Mouse (Mus musculus): ENCODE data around the gene Lrba.

The Lrba gene

GRCm38 (mm10) chr3:86559635-86560034, 335.2 kb downstream of the Lrba start:
- DNase-seq (ENCODE audit: low spot score) = peak; percentile 83

DNA sequence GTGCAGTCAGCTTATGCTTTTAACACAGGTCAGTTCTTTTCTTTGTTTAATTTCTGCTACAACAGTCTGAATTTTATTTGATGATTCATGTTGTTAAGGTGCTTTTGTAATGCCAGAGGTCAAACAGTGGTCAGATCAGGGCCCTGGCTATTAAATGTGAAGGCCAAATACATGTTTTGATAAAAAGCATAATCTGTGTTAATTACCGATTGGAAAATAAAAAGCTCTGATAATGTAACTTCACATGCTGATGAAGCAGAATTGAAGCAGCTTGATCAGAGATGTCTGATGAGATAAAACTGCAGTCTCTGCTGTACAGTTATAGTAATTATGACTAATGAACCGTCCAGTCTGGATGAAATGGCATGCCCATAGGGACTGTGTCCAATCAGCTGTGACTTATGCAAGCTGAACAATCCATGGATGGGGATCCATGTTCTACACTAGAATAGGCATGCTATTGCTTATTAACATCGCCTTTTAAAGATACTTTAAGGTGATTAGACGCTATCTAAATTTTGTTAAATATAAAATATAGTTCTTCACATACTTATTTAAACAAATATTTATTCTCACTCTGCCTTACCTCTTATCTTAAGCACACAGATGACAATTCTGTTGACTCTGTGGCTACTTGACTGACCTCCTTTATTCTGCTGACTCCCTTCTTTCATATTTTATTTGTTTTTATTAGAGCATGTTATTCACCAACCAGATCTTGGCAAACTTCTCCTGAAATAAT, 336.0 kb downstream of the Lrba start:
- DNase-seq (ENCODE audit: low spot score) = peak; percentile 85

- no peak for DNase-seq (ENCODE audit: low spot score)
Observed at GRCm38 (mm10) chr3:86561023-86561344, 336.5 kb downstream of the Lrba start.

- no peak for DNase-seq (ENCODE audit: low spot score)
Observed at GRCm38 (mm10) chr3:86561396-86561795, 336.9 kb downstream of the Lrba start.

- DNase-seq (ENCODE audit: low spot score) = no peak
Observed at GRCm38 (mm10) chr3:86567312-86567711, 342.8 kb downstream of the Lrba start.

GRCm38 (mm10) chr3:86571518-86571917, 347.0 kb downstream of the Lrba start:
- peak; percentile 53 for DNase-seq (ENCODE audit: low spot score)

- DNase-seq (ENCODE audit: low spot score) = peak; percentile 44
Observed at GRCm38 (mm10) chr3:86572519-86573244, 348.2 kb downstream of the Lrba start.

DNA sequence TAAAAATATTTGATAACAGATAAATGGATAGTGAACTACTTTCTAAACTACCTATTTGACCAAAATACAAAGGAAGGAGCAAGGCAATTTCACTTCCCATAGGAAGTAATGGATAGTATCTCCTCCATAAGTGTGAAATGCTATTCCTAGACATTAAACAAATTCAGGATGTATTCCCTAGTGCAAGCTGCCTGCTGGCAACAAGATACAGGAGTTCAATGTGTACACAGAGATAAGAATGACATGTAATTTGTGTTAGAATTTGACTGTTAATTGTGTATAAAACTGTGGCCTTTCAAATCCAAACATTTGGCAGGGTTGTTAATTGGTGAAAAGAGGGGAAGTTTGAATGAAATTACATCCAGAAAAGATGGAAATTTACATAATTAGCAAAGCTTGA, 350.8 kb downstream of the Lrba start:
- no peak for DNase-seq (ENCODE audit: low spot score)

DNA sequence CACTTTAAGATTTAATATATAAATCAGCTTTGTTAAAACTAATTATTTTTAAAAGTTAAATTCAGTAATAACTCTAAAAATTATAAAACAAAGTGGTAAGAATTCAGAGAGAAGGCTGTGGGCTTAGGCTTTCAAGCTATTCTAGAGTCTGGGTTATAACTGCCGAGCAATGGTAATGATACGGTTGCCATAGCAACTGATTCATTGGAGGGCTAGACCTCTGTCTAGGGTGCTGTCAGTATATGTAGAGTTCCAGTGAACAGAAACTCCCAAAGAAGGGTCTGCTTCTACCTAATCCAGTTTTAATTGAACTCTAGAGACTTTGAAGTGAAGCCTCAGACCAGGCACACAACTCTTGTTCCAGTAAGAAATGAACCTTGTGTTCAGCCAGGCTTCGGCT, 377.8 kb downstream of the Lrba start:
- peak; percentile 78 for DNase-seq (ENCODE audit: low spot score)

DNA sequence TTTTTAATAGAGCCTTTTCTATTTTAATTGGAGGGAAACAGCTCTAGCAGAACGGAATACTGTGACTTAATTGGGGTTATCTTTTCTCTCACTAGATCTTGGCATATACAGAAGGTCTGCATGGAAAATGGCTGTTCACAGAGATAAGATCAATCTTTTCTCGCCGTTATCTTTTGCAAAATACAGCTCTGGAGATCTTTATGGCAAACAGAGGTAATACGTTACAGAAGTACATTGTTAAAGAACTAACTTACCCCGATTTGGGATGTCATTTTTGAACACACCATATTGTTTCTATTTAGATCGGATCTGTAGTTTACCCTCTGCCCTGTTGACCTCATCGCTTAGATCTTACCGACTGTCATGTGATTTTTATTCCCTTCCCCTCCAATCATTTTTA, 381.3 kb downstream of the Lrba start:
- DNase-seq (ENCODE audit: low spot score) = no peak

DNA sequence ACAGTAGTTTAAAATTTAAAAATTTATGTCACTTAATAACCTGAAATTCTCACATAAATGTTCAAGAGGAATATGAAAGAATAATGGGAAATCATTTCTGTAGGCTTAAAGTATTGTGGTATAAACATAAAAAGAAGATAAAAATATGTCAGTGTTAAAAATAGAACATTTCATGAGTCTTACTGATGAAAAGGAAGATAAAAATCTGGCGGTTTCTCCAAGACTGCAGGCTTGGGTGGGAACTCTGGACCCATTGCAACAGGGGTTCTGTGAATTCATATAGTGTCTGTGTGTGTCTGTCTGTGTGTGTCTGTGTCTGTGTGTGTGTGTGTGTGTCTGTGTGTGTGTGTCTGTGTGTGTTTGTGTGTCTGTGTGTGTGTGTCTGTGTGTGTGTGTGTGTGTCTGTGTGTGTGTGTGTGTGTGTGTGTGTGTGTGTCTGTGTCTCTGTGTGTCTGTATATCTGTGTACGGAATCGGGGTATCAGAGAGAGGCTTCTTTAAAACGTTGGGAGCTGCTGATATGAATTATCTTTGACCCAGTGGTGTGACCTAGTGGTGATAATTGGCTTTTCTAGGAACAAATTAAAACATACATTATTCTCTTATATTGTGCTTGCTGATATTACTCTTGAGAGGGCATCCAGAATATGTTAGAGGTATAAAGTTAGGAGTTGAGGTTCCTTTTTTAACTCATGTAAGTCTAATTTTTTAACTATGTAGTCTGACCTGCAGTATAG, 402.7 kb downstream of the Lrba start:
- DNase-seq (ENCODE audit: low spot score) = no peak

GRCm38 (mm10) chr3:86629379-86629778, 404.9 kb downstream of the Lrba start:
- no peak for DNase-seq (ENCODE audit: low spot score)

GRCm38 (mm10) chr3:86635464-86635863, 411.0 kb downstream of the Lrba start:
- DNase-seq (ENCODE audit: low spot score) = no peak

DNA sequence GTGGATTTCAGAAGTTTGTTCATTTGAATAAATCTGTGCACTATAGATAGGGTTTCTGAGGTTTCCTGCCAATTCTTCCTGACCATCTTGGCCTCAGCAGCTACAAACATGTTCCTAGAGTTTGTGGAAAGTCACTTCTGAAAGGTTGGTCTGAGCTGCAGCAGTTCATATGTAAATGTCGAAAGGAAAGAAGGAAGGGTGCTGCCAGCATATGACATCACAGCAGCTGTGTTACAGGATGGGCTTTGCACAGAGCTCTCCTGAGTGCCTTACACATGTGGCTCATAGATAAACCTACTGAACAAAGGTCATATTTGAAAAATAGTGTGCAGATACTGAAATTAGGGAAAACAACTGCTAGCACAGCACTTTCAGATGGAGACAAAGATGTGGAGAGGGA, 411.5 kb downstream of the Lrba start:
- no peak for DNase-seq (ENCODE audit: low spot score)

DNA sequence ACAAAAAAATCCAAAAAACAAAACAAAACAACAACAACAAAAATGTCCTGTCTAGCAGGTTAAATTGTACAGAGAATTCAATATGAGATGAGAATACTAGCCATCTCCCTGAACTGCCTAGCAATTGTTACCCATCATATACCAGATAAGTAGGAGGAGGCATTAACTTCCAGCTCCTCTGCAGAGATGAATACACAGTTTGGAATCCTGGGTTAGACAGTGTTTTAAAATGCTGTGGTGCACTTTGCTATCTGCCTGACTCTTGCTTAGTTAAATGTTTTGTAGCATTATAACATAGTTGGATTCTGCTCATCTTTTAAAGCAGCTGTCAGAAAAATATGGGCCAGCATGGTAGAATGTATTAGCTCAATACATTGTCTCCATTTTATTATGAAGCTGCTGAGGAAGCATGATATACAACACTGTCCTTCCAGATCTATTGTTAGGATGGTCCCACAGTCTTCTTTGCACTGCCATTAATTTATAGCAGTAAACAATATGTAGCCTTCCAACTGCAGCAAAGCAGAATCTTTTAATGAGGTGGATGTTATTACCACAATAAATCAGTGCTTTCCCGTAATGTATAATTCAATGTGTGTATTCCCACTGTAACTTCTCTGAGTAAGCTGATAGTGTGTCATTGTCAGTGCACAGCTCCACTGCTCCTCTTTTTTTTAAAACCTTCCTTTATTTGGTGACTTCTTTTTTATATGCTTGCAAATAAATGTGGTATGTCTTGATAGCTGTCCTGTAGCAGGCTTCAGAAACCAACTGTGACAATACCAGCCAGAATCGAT, 414.3 kb downstream of the Lrba start:
- DNase-seq (ENCODE audit: low spot score) = no peak

DNA sequence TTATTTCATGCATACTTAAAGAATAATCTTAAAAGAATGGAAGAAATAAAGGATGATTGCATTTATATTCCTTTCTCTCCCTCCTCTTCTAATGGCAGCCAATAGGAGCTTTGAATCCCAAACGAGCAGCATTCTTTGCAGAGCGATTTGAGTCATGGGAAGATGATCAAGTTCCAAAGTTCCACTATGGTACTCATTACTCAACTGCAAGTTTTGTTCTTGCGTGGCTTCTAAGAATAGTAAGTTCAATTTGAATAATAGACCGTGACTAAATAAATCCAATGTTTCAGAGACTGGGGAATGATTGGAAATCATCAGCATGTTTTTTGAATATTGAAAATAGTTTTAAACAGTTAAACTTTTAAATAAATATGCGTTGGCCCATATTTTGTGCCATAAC, 416.9 kb downstream of the Lrba start:
- no peak for DNase-seq (ENCODE audit: low spot score)

GRCm38 (mm10) chr3:86641796-86642195, 417.3 kb downstream of the Lrba start:
- DNase-seq (ENCODE audit: low spot score) = no peak

GRCm38 (mm10) chr3:86646771-86647170, 422.3 kb downstream of the Lrba start:
- DNase-seq (ENCODE audit: low spot score) = no peak

- no peak for DNase-seq (ENCODE audit: low spot score)
Observed at GRCm38 (mm10) chr3:86651006-86651405, 426.5 kb downstream of the Lrba start.

DNA sequence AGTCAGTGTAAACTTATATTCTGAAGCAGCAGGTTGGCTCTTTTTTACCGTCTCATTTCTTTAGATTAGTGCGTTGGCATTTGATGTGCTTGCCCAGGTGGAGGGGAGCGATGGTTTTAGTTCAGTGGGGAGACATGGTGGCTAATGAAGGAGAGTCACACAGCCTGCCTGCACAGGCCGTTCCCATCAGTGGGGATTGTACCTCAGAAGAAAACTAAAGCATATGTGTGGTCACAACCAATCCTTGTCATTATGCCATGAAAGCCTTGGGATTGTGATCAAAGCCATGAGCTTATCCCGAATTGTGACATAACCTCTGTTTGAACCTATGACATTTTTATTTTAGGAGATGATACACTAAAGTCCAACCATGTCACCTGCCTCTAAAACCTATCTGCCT, 434.8 kb downstream of the Lrba start:
- peak; percentile 50 for DNase-seq (ENCODE audit: low spot score)

GRCm38 (mm10) chr3:86664399-86664798, 439.9 kb downstream of the Lrba start:
- no peak for DNase-seq (ENCODE audit: low spot score)

- DNase-seq (ENCODE audit: low spot score) = peak; percentile 13
Observed at GRCm38 (mm10) chr3:86668146-86668545, 443.7 kb downstream of the Lrba start.

Data from retina, embryonic 14.5 days (tissue).